Mouse (Mus musculus) CH12F3 (cell line): ENCODE measurements around the gene Calml4.
"Not testable (repeated sequence)": the region's sequence is repeated elsewhere in the genome, so short reads cannot be mapped to it uniquely, and the experiment has no call there.

Experiments used
- in situ Hi-C: fragments of 300-500 bp; cut with MboI; formaldehyde crosslinking; loops from 2 replicates; pipeline ENCODE4 v1.14.3; 2020; ENCODE audit warnings: low sequenced_read_pairs

Gene Calml4

DNA sequence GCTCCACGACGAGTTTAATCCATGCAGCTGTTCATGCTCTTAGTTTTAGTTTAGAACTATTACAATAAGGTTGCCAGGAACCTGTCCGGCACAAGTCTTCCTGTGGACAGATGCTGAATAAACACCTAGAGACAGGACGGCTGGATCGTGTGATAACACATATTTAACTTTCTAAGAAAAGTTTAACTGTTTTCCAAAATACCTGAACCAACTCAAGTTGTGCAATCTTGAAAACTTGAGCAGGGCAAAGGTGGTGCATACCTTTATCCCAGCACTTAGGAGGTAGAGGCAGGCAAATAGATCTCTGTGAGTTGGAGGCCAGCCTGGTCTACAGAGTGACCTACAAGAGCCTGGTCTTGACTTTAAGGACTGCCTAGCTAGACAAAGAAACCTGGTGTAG is 23.0 kb upstream of the Calml4 start:
- in situ Hi-C loops = no loop called here

DNA sequence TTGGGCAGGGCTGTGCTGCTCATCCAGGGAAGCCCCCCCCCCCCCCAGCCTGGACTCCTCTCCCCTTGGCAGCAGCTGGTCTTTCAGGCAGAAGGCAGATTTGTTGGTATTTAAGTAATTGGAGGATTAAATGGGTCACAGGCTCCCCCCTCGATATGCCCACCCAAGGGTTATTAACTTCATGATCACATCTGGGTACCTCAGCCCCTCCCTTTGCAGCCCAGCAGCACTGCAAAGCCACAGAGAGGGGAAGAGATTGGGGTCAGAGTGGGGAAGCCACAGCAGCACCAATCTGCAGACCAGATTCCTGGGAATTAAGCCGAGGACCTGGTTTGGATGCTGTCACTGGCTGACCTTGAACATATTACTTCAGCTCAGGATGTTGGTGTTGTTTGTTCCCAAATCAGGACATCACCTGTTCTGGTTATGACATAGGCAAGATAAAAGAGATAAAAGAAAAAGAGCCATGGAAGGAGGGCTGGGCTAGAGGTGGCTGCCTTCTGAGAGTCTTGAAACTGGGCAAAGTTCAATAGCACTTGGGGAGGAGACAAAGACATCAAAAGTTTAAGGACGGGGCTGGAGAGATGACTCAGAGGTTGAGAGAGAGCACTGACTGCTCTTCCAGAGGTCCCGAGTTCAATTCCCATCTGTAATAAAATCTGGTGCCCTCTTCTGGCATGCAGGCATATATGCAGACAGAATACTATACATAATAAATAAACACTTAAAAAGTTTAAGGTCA is 22.0 kb upstream of the Calml4 start:
- in situ Hi-C loops = no loop called here

GRCm38 (mm10) chr9:62837611-62838010 is 20.3 kb upstream of the Calml4 start:
- in situ Hi-C loops = no loop called here

- in situ Hi-C loops = no loop called here
These were observed 19.8 kb upstream of the Calml4 start for GRCm38 (mm10) chr9:62838146-62838505.

- in situ Hi-C loops = no loop called here
These were observed 19.2 kb upstream of the Calml4 start, which contains the start of gene Cln6 for GRCm38 (mm10) chr9:62838506-62839171. Gene Cln6, plus strand, starts transcription at chr9:62838785.

DNA sequence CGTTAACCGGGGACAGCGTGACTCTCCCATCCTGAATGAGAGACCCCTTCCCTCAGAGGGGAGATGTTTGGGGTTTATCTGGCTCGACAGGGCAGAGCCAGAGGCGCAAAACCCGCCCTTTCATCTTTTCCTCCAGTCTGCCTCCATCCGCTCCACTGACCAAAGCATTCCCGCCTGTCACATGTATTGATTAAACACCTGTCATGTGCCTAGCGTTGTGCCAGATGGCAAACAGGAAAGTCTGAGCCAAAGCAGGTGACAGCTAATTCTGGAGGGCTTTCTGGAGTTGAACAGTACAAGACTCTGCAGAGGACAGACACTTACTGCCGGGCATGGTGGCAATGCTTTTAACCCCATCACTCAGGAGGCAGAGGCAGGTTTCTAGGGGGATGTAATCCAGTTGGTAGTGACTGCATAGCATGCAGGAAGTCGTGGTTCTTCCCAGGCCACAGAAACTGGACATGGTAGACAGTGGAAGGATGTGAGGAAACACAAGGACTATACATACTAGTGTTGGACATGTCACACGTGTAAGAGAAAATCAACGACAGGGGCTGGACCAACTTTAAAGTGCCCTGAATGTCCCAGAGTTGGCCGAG is 18.6 kb upstream of the Calml4 start:
- in situ Hi-C loops = no loop called here

GRCm38 (mm10) chr9:62843356-62844024 is 14.4 kb upstream of the Calml4 start:
- in situ Hi-C loops = no loop called here

DNA sequence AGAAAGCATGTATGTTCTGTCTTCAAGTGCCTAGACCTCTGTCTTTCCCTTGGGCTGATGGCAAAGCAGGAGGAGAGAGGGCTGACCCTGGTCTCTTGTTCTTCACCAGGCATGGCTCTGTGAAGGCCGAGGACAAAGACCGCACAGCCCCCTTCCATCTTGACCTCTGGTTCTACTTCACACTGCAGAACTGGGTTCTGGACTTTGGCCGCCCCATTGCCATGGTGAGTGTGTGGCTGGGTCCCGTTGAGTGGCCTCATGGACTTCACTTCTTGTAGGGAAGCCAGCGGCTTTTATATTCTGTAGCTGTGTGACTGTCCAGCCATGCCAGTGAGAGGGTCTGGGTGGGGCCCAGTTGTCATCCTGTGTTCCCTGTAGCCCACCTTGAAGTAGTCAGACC is 13.4 kb upstream of the Calml4 start:
- in situ Hi-C loops = no loop called here

- in situ Hi-C loops = no loop called here
These were observed 10.2 kb upstream of the Calml4 start for GRCm38 (mm10) chr9:62847694-62848093.

GRCm38 (mm10) chr9:62848641-62849040 is 9.2 kb upstream of the Calml4 start:
- in situ Hi-C loops = no loop called here

- in situ Hi-C loops = loop anchor here (10.0 kb wide), 1 partner anchor 273 kb away; no protein-coding TSS in a partner anchor
These were observed 6.3 kb upstream of the Calml4 start for GRCm38 (mm10) chr9:62851571-62851970.

DNA sequence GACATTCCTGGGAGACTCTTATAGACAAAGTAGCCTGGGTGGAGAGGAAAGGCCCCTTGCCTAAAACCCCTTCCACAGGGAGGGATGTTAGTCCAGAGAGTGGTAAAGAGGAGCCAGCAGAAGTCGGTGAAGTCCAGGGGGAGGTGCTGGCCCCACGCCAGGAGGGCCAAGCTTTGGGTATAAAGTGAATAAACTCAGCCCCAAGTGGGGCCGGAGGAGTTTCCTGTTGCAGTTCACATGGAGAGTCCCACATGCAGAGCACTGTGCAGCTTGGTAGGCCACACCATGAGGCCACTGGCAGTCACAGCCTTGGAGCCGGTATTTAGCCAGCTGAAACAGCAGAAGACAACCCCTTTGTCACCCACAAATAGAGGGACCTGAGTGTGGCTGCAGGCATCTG is 3.4 kb upstream of the Calml4 start:
- in situ Hi-C loops = loop anchor here (10.0 kb wide), 1 partner anchor 270 kb away; no protein-coding TSS in a partner anchor

- in situ Hi-C loops = loop anchor here (10.0 kb wide), 1 partner anchor 268 kb away; no protein-coding TSS in a partner anchor
These were observed 664 bp upstream of the Calml4 start for GRCm38 (mm10) chr9:62857216-62857615.

- in situ Hi-C loops = loop anchor here (10.0 kb wide), 1 partner anchor 266 kb away; no protein-coding TSS in a partner anchor
These were observed 563 bp downstream of the Calml4 start for GRCm38 (mm10) chr9:62858266-62859019.

DNA sequence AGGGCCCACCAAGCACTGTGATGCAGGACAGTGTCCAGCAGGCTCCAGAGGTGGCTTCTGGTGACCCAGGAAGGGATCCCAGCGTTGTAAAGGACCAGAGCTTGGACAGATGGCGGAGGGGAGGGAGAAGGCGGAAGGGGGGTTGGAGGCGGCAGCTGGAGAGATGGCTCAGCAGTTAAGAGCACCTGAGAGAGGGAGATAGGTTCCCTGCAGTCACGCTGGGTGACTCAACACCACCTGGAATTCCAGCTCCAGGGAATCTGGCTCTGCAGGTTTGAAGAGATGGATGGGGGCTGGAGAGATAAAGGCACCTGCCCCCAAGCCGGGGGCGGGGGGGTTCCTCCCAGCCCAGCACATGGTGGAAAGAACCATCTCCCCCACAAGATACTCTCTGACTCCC is 2.2 kb downstream of the Calml4 start:
- in situ Hi-C loops = not testable (repeated sequence)

DNA sequence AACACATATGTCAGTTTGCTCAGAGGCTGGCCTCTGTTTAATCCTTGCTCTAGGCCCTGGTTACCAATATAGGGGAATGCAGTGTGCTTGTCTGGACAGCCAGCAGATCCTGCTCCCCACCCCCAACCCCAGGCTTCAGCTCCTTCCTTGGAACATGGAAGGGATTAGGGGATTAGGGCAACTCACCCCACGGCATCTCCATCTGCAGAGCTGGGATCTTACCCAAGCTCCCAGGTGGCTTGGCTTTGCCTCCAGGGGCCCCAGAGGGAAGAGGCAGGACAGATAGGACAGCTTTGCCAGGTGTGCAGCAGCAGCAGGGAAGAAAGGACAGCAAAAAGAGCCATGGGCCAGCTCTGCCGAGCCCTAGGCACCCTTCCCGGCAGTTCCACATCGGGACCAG is 3.0 kb downstream of the Calml4 start:
- in situ Hi-C loops = no loop called here

- in situ Hi-C loops = not testable (repeated sequence)
These were observed 11.4 kb downstream of the Calml4 start for GRCm38 (mm10) chr9:62869236-62869635.

DNA sequence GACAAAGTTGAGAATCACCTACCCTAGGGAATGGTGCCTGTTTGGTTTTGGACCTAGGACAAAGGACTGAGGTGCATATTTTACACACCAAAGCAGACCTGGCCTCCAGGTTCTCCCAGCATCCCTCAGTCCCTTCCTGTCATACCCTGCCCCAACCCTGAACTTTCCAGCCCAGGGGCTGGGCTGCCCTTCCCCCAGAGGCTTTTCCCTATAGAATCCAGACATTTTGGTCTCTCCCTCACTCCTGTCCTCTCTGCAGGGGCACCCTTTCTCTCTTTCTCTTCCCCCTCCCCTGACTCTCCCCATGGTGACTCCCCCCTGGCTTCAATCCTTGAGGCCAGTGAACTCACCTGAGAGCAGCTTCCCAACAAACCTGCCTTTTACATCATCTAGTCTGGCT is 12.8 kb downstream of the Calml4 start:
- in situ Hi-C loops = no loop called here

DNA sequence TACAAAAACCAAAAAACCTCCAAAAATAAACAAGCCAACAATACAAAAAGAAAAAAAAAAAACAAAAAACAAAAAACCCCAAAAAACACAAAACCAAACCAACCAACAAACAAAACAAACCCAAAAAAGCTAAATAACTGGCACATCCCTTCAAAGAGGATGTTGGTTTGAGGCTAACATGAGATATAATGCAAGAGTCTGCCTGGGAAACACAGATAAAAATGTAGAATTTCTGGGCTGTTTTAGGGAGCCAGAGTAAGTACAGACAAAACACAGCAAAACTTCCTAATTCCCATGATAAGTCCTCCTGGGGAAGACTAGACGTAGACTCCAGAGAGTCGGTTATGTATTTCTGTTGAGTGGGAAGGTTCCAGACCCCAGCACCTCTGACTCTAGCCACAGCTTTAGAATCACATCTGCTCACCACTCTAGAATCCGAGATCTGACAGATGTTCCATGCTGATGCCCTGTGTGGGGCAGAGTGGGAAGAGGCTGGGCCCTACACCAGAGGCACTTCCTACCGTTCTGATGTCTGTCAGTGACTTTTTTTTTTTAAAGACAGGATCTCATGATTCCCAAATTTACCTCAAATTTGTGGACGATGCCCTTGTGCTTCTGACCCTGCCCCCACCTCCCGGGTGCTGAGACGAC is 19.2 kb downstream of the Calml4 start:
- in situ Hi-C loops = no loop called here

DNA sequence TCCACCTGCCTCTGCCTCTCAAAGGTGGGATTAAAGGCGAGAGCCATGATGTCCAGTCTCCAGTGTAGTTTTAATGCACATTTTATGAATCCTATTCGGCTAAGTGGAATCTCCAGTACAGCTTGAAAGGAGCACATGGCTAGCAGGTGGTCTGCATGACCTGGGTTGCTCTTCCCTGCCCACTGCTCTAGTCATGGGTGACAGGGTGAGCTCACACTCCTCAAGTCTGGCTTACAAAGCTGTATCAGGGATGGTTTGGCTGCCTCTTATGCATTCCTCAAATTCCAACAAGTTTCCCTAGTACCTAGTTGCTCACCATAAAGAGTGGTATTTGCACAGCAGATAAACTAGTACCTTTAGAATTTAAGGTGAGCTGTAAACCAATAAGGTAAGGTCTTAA is 19.9 kb downstream of the Calml4 start:
- in situ Hi-C loops = no loop called here
